Mouse (Mus musculus) testis, adult 2 months (tissue): ENCODE results near the gene Rmnd5b. TPM values are rescaled to one million over a fixed set of nuclear protein-coding genes. Genes with fewer than 3 reads are reported as not detected.

Source experiments
- H3K27ac ChIP-seq: fragments of 200-500 bp; 2 replicates; pipeline ENCODE4 v1.5.1; 2012; ENCODE audit warnings: low read depth, low read length; ENCODE audit not compliant: control insufficient read depth, insufficient read depth
- H3K27me3 ChIP-seq: fragments of 200-500 bp; 2 replicates; pipeline ENCODE4 v1.6.1; 2012; ENCODE audit warnings: mild to moderate bottlenecking, low read length, moderate library complexity; ENCODE audit not compliant: control insufficient read depth, insufficient read depth
- H3K36me3 ChIP-seq: fragments of 200-500 bp; 2 replicates; pipeline ENCODE4 v1.6.1; 2012; ENCODE audit warnings: mild to moderate bottlenecking, low read length; ENCODE audit not compliant: control insufficient read depth, insufficient read depth
- H3K4me1 ChIP-seq: fragments of 200-500 bp; 2 replicates; pipeline ENCODE4 v1.6.1; 2012; ENCODE audit warnings: low read length; ENCODE audit not compliant: control insufficient read depth, insufficient read depth
- H3K4me3 ChIP-seq: fragments of 200-500 bp; 2 replicates; pipeline ENCODE4 v1.5.1; 2012; ENCODE audit warnings: low read depth, mild to moderate bottlenecking, low read length, moderate library complexity, mixed read lengths; ENCODE audit not compliant: control insufficient read depth
- CTCF ChIP-seq: fragments of 200-500 bp; IDR thresholded peaks from 2 replicates; pipeline ENCODE4 v1.5.1; 2012; ENCODE audit warnings: low read depth, mild to moderate bottlenecking, inconsistent platforms, low read length, moderate library complexity; ENCODE audit not compliant: control insufficient read depth, insufficient read depth, insufficient replicate concordance
- POLR2A ChIP-seq: fragments of 200-500 bp; IDR thresholded peaks from 2 replicates; pipeline ENCODE4 v1.6.1; 2012; ENCODE audit warnings: low read depth, mild to moderate bottlenecking, inconsistent platforms, low read length, moderate library complexity; ENCODE audit not compliant: control insufficient read depth
- polyA plus RNA-seq: library from polyadenylated mRNA; depleted of rRNA; stranded (reverse); fragments of >200 nt; gene quantifications from 2 replicates; pipeline ENCODE4 v1.2.3, GENCODE M21; 2012; rRNA removed

The Rmnd5b gene
- polyA plus RNA-seq, result 66.5 and 73.1 TPM in 2 replicates

DNA sequence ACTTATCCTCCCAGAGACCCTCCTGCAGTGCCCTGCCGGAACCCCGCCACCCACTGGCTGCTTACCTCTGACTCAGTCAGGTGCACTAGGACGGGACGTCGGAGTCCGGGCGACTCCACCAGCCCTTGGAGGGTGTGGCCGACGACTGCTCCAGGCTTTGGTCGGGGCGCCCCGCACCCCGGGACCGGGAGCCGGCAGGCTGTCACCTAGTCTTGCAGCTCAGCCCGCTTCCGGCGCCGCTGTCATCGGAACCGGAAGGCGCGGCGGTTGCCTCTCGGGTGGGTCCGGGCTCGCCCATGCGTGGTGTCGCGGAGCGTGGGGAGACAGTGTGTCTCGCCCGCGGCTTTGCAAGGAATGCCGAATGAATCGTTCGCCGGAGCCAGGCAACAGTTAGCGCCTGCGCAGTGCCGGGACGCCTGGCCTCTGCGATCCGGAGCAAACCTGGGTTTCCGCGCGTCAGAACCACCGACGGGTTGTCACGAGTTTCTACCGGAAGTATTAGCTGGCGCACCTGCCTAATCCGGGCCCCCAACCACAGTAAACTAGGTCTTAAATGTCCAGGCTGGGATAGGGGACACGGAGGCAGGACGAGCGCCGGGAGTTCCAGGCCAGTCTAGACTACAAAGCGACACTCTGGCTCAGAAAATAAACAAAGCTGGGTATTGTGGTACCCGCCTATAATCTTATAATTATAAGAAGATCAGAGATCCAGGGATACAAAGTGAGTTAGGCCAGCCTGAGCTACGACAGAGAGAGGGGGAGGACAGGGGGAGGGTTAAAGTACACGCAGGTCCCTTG lies at the start of gene Rmnd5b:
Rmnd5b (minus strand) TSS at position 372 of the 798 bp plus-strand sequence.
- H3K36me3 ChIP-seq, result no peaks in the 10 kb centered on the region; the same call in 1 of the 2 replicates
- H3K27ac ChIP-seq, result peak within 1 kb of the TSS; percentile 88
- peak within 1 kb of the TSS; percentile 98 for H3K4me3 ChIP-seq
- H3K4me1 ChIP-seq, result peaks cover 21% of the 10 kb centered on the region
- no peaks in the 10 kb centered on the region for H3K27me3 ChIP-seq
- no peak for TF ChIP-seq CTCF
- peak; percentile 68; the same call in 1 of the 2 replicates for TF ChIP-seq POLR2A

DNA sequence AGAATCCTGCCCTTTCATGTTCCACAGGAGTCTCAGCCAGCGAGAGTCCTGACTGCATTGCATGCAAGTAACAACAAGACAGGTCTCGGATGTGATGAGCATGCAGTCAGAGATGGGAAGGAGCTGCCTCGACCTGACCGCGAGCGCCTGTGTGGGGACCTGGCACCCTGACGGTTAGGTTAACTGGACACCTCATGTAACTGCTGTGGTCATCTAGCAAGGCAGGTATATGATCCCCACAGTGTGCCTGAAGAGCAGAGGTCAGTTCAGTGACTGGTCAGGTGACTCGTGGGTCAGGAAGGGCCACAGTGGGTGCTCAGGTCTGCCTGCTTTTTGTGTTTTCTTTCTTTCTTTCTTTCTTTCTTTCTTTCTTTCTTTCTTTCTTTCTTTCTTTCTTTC lies 46.3 kb upstream of the Rmnd5b start:
- peaks cover 4% of the 10 kb centered on the region for H3K4me1 ChIP-seq
- no peaks in the 10 kb centered on the region for H3K36me3 ChIP-seq
- peak overlapping the region; percentile 67; the same call in 1 of the 2 replicates for H3K27ac ChIP-seq
- TF ChIP-seq CTCF, result no peak
- TF ChIP-seq POLR2A, result no peak
- H3K4me3 ChIP-seq, result peak overlapping the region; percentile 25
- no peaks in the 10 kb centered on the region for H3K27me3 ChIP-seq

DNA sequence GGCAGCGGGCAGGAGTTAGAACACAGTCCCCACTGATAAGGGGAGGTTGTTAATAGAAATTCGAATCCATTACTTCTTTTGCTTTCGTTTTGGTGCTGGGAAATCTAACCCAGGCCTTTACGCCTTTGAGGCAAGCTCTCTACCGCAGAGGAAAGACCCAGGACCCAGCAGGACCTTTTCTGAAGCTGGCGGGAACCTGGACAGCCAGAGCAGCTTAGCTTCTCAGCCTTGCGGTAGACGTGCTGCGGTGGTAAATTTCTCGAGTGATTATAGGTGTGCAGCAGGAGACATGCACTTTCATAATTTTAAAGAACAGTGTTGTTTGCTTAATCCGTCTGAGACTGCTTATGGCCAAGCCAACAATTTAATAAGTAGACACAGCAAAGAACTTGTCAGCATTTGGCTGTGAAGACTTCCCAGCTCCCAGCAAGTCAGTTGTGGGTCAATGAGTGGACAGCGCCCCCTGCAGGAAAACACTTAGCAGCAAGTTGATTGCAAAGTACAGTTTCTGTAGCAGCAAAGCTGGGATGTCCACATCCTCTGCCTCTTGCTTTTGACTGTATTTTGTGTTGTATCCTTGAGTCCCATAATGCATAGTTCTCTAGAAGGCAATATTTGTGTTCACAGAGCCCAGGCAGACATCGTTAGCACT lies 45.8 kb upstream of the Rmnd5b start:
- Histone ChIP-seq H3K4me3 (no peak overlapping the region; the same call in 1 of the 2 replicates), H3K27me3 (no peaks in the 10 kb centered on the region)

DNA sequence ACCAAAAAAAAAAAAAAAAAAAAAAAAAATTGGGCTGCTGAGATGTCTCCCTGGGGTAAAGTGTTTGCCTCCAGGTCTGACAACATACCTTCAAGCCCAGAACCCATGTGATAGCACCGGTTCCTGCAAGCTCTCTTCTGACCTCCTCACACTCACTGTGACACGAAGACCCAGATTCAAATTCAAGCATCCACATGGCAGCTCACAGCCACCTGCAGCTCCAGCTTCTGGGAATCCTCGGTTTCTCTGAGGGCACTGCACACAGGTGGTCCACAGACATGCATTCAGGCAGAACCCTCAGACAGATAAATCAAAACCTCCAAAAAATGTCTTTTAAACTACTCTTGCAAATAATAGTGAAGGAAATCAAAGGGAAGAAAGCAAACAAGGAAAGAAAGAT lies 43.8 kb upstream of the Rmnd5b start:
- Histone ChIP-seq H3K36me3 (no peaks in the 10 kb centered on the region), H3K27me3 (no peaks in the 10 kb centered on the region), H3K27ac (no peak overlapping the region), H3K4me1 (peaks cover 4% of the 10 kb centered on the region), H3K4me3 (no peak overlapping the region)
- TF ChIP-seq POLR2A (no peak), CTCF (no peak)

More for the DNA sequence above, 45.8 kb upstream of the Rmnd5b start:
- no peaks in the 10 kb centered on the region for H3K36me3 ChIP-seq
- TF ChIP-seq POLR2A (no peak), CTCF (peak; percentile 85; the same call in 1 of the 2 replicates)
- no peak overlapping the region for H3K27ac ChIP-seq
- H3K4me1 ChIP-seq, result peaks cover 4% of the 10 kb centered on the region

DNA sequence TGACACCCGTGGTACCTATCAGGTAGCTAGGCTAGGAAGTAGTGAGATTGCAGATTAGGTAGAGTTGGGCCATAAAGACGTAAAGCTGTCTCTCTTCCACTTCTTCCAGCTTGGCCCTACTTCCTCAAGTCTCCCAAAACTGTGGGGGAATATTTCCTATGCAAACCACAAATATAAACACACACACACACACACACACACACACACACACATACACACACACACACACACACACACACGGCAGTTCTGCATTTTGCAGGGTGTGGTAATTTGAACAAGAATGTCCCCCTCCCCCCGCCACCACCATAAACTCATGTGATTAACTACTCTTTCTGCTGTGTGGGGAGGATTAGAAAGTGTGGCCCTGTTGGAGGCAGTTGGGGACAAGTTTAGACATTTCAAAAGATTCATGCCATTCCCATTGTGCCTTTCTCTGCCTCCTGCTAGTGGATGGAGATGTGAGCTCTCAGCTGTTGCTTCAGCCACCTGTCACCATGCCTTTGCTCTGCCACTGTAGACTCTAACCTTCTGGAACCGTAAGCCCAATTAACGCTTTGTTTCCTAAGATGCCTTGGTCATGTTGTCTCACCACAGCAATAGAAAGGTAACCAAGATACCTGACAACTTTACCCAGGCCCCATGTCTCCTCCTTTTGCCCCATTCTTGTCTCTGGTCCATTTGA lies 42.2 kb upstream of the Rmnd5b start:
- H3K4me1 ChIP-seq, result peaks cover 4% of the 10 kb centered on the region
- H3K27ac ChIP-seq, result no peak overlapping the region
- TF ChIP-seq POLR2A (no peak), CTCF (no peak)
- H3K27me3 ChIP-seq, result no peaks in the 10 kb centered on the region
- H3K36me3 ChIP-seq, result no peaks in the 10 kb centered on the region
- no peak overlapping the region for H3K4me3 ChIP-seq

DNA sequence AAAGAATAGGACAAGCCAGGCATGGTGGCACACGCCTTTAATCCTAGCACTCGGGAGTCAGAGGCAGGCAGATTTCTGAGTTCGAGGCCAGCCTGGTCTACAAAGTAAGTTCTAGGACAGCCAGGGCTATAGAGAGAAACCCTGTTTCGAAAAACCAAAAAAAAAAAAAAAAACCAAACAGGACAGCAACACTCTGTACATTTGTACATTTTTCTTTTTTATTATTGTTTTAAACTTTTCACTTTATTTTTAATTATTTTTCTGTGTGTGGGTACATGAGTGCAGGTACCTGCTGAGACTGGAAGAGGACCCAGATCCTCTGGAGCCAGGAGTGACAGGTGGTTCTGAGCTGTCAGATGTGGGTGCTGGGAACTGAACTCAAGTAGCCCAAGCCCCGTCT lies 39.7 kb upstream of the Rmnd5b start:
- no peaks in the 10 kb centered on the region for H3K27me3 ChIP-seq
- no peaks in the 10 kb centered on the region for H3K4me1 ChIP-seq
- no peak overlapping the region for H3K4me3 ChIP-seq
- TF ChIP-seq CTCF, result no peak
- TF ChIP-seq POLR2A, result no peak
- H3K36me3 ChIP-seq, result no peaks in the 10 kb centered on the region
- H3K27ac ChIP-seq, result no peak overlapping the region

DNA sequence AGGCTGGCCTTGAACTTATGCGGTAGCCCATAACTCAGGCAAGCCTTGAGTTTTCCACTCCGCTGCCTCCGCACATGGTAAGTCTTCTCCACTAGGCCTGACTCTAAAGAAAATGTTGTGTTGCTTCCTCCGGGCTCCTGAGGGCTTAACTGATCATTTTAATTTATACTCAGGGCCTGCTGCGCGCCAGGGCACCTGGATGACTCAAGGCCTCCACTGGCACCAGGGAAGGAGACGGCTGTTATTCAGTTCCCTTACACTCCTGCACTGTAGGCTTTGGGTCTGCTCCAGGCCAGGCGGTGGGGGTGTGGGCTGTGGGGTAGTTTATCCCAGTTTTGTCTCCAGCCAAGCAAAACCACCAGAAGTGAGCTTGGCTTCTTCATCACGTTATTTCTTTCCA lies 37.6 kb upstream of the Rmnd5b start:
- no peak overlapping the region for H3K27ac ChIP-seq
- no peaks in the 10 kb centered on the region for H3K27me3 ChIP-seq
- H3K4me1 ChIP-seq, result no peaks in the 10 kb centered on the region
- no peak overlapping the region for H3K4me3 ChIP-seq
- TF ChIP-seq CTCF (no peak), POLR2A (no peak)
- H3K36me3 ChIP-seq, result no peaks in the 10 kb centered on the region
